Mouse (Mus musculus): ENCODE measurements around the gene Large1.

GRCm38 (mm10) chr8:73289831-73290230 is 63.5 kb downstream of the Large1 start:
- TF ChIP-seq CTCF (IDR thresholded peaks at IDR 0.05; ENCODE audit: low read depth) (no peak), EP300 (IDR thresholded peaks at IDR 0.05; ENCODE audit: low read depth) (no peak)
